Mouse (Mus musculus) neural tube, embryonic 14.5 days (tissue): Measurements from ENCODE around the gene 2610028H24Rik. TPM values are rescaled to one million over a fixed set of nuclear protein-coding genes. Genes with fewer than 3 reads are reported as not detected.
A peak's percentile ranks its signal among the peaks of the same experiment; 100 is the strongest.

Experiments
- ATAC-seq: fragments of 200-750 bp; cut with Nextera tagmentation; 2 replicates; pipeline ENCODE4 v1.8.0; 2017; ENCODE audit warnings: low read depth, mild to moderate bottlenecking, moderate TSS enrichment, moderate library complexity
- H3K27ac ChIP-seq: fragments of 300-500 bp; sonication (generic); 2 replicates; pipeline ENCODE4 v1.5.1; 2014; ENCODE audit warnings: low read depth, mild to moderate bottlenecking, control low read depth, low read length, moderate library complexity, mixed read lengths
- H3K27me3 ChIP-seq: fragments of 300-500 bp; sonication (generic); 2 replicates; pipeline ENCODE4 v1.6.1; 2014; ENCODE audit warnings: low read length; ENCODE audit not compliant: control insufficient read depth, insufficient read depth
- H3K36me3 ChIP-seq: fragments of 300-500 bp; sonication (generic); 2 replicates; pipeline ENCODE4 v1.6.1; 2014; ENCODE audit warnings: low read length, mixed read lengths; ENCODE audit not compliant: control insufficient read depth, insufficient read depth
- H3K4me1 ChIP-seq: fragments of 300-500 bp; sonication (generic); 2 replicates; pipeline ENCODE4 v1.6.1; 2014; ENCODE audit warnings: low read length; ENCODE audit not compliant: control insufficient read depth, insufficient read depth
- H3K4me2 ChIP-seq: fragments of 300-500 bp; sonication (generic); 2 replicates; pipeline ENCODE4 v1.6.1; 2014; ENCODE audit warnings: mild to moderate bottlenecking, low read depth, low read length, control low read depth
- H3K4me3 ChIP-seq: fragments of 300-500 bp; sonication (generic); 2 replicates; pipeline ENCODE4 v1.5.1; 2014; ENCODE audit warnings: low read depth, low read length, control low read depth, mixed read lengths
- H3K9ac ChIP-seq: fragments of 300-500 bp; sonication (generic); replicated peaks from 2 replicates; pipeline ENCODE4 v1.6.1; 2014; ENCODE audit warnings: low read depth, mild to moderate bottlenecking, control low read depth, low read length, mixed read lengths
- H3K9me3 ChIP-seq: fragments of 300-500 bp; sonication (generic); 2 replicates; pipeline ENCODE4 v1.6.1; 2016; ENCODE audit warnings: low read length; ENCODE audit not compliant: control insufficient read depth
- WGBS: fragments of 180-500 bp; shearing (Covaris S2); extraction: QIAGEN DNeasy Blood & Tissue Kit; methylation state at CpG from one replicate; pipeline ENCODE4 v1.1.7; 2014; 5-methylcytosine and 5-hydroxymethylcytosine counted together
- polyA plus RNA-seq: library from polyadenylated mRNA; unstranded; fragments of >200 nt; fragmentation: Nextera tagmentation; extraction: Ambion mirVana; gene quantifications from 2 replicates; pipeline ENCODE4 v1.2.1, GENCODE M21; 2014

Gene 2610028H24Rik
- polyA plus RNA-seq, 1 experiment from 2014 or later, result not detected

- Histone ChIP-seq H3K27ac (no peak overlapping the region), H3K27me3 (no peaks in the 10 kb centered on the region), H3K36me3 (no peaks in the 10 kb centered on the region), H3K4me3 (no peak overlapping the region), H3K4me1 (peaks cover 7% of the 10 kb centered on the region), H3K4me2 (no peak overlapping the region), H3K9me3 (no peaks in the 10 kb centered on the region), H3K9ac (no peak overlapping the region)
- no peak for ATAC-seq
- WGBS, result 80% methylated on average over 4 of the region's 4 CpGs
These were observed 2.7 kb upstream of the 2610028H24Rik start for GRCm38 (mm10) chr10:76445996-76446681.

- Histone ChIP-seq H3K9ac (no peak overlapping the region), H3K4me1 (peaks cover 7% of the 10 kb centered on the region), H3K4me2 (no peak overlapping the region), H3K27ac (no peak overlapping the region), H3K36me3 (no peaks in the 10 kb centered on the region), H3K4me3 (no peak overlapping the region), H3K27me3 (no peaks in the 10 kb centered on the region), H3K9me3 (no peaks in the 10 kb centered on the region)
- ATAC-seq, result no peak
- WGBS, result 83% methylated on average over 15 of the region's 15 CpGs
These were observed 1.3 kb upstream of the 2610028H24Rik start for GRCm38 (mm10) chr10:76447406-76448229.

- no peak overlapping the region for H3K4me3 ChIP-seq
- H3K4me1 ChIP-seq, result no peaks in the 10 kb centered on the region
- no peaks in the 10 kb centered on the region for H3K36me3 ChIP-seq
- no peak overlapping the region for H3K4me2 ChIP-seq
- H3K27ac ChIP-seq, result no peak overlapping the region
- H3K9me3 ChIP-seq, result no peaks in the 10 kb centered on the region
- no peaks in the 10 kb centered on the region for H3K27me3 ChIP-seq
- H3K9ac ChIP-seq, result no peak overlapping the region
- ATAC-seq, result no peak
- WGBS, result 65% methylated on average over 5 of the region's 5 CpGs
These were observed 6.4 kb downstream of the 2610028H24Rik start for GRCm38 (mm10) chr10:76455289-76455688.

GRCm38 (mm10) chr10:76461255-76461654 lies 12.4 kb downstream of the 2610028H24Rik start:
- Histone ChIP-seq H3K27ac (no peak overlapping the region), H3K4me1 (no peaks in the 10 kb centered on the region), H3K4me3 (no peak overlapping the region), H3K36me3 (no peaks in the 10 kb centered on the region), H3K27me3 (no peaks in the 10 kb centered on the region), H3K9me3 (no peaks in the 10 kb centered on the region), H3K9ac (no peak overlapping the region), H3K4me2 (no peak overlapping the region)
- no peak for ATAC-seq
- 89% methylated on average over 1 of the region's 1 CpGs for WGBS

GRCm38 (mm10) chr10:76462312-76462711 lies 13.4 kb downstream of the 2610028H24Rik start:
- 94% methylated on average over 7 of the region's 7 CpGs for WGBS
- no peaks in the 10 kb centered on the region for H3K9me3 ChIP-seq
- no peak overlapping the region for H3K27ac ChIP-seq
- no peak overlapping the region for H3K9ac ChIP-seq
- no peak for ATAC-seq
- H3K4me3 ChIP-seq, result no peak overlapping the region
- no peaks in the 10 kb centered on the region for H3K4me1 ChIP-seq
- H3K36me3 ChIP-seq, result no peaks in the 10 kb centered on the region
- no peak overlapping the region for H3K4me2 ChIP-seq
- H3K27me3 ChIP-seq, result no peaks in the 10 kb centered on the region

GRCm38 (mm10) chr10:76462721-76463120 lies 13.8 kb downstream of the 2610028H24Rik start:
- no peak overlapping the region for H3K4me2 ChIP-seq
- H3K4me3 ChIP-seq, result no peak overlapping the region
- no peak overlapping the region for H3K9ac ChIP-seq
- H3K9me3 ChIP-seq, result no peaks in the 10 kb centered on the region
- no peak for ATAC-seq
- no peak overlapping the region for H3K27ac ChIP-seq
- H3K36me3 ChIP-seq, result no peaks in the 10 kb centered on the region
- 0 out of 2 replicates have a peak, but pooled peaks cover under 1% of the 10 kb centered on the region for H3K4me1 ChIP-seq
- no peaks in the 10 kb centered on the region for H3K27me3 ChIP-seq
- WGBS, result 85% methylated on average over 6 of the region's 6 CpGs

GRCm38 (mm10) chr10:76468203-76469162 lies 19.6 kb downstream of the 2610028H24Rik start, which contains the start of the genes Mcm3ap and Ybey:
Gene Mcm3ap (plus strand): TSS chr10:76468927.
Gene Ybey (minus strand): TSS chr10:76469114.
- Histone ChIP-seq H3K27me3 (no peaks in the 10 kb centered on the region), H3K4me2 (peak within 1 kb of the TSS; percentile 49), H3K9ac (peak within 1 kb of the TSS; percentile 72), H3K27ac (peak within 1 kb of the TSS; percentile 81), H3K4me1 (peaks cover 14% of the 10 kb centered on the region), H3K9me3 (no peaks in the 10 kb centered on the region), H3K4me3 (peak within 1 kb of the TSS; percentile 69), H3K36me3 (peaks cover 20% of the 10 kb centered on the region)
- peak; percentile 98 for ATAC-seq
- WGBS, result 1% methylated on average over 55 of the region's 55 CpGs

GRCm38 (mm10) chr10:76473759-76474158 lies 24.9 kb downstream of the 2610028H24Rik start:
- Histone ChIP-seq H3K27ac (no peak overlapping the region), H3K9me3 (no peaks in the 10 kb centered on the region), H3K4me2 (no peak overlapping the region), H3K27me3 (no peaks in the 10 kb centered on the region), H3K9ac (no peak overlapping the region; the same call in 1 of the 2 replicates), H3K4me1 (peaks cover 12% of the 10 kb centered on the region), H3K4me3 (no peak overlapping the region), H3K36me3 (peaks cover 60% of the 10 kb centered on the region)
- ATAC-seq, result no peak
- 94% methylated on average over 5 of the region's 5 CpGs for WGBS
